Mouse (Mus musculus) embryonic facial prominence, embryonic 12.5 days (tissue): Measurements from ENCODE around the gene Cadps. TPM values are rescaled to one million over a fixed set of nuclear protein-coding genes. Genes with fewer than 3 reads are reported as not detected.
A peak's percentile ranks its signal among the peaks of the same experiment; 100 is the strongest.

Source experiments
- ATAC-seq: fragments of 200-750 bp; cut with Nextera tagmentation; 2 replicates; pipeline ENCODE4 v1.8.0; 2017; ENCODE audit not compliant: insufficient number of reproducible peaks, insufficient read depth, low FRiP score, low TSS enrichment
- H3K27ac ChIP-seq: fragments of 300-500 bp; sonication (generic); 2 replicates; pipeline ENCODE4 v1.5.1; 2016; ENCODE audit warnings: mild to moderate bottlenecking
- H3K27me3 ChIP-seq: fragments of 300-500 bp; sonication (generic); 2 replicates; pipeline ENCODE4 v1.6.1; 2016; ENCODE audit warnings: mild to moderate bottlenecking, moderate library complexity
- H3K36me3 ChIP-seq: fragments of 300-500 bp; sonication (generic); 2 replicates; pipeline ENCODE4 v1.6.1; 2016; ENCODE audit warnings: mild to moderate bottlenecking
- H3K4me1 ChIP-seq: fragments of 300-500 bp; sonication (generic); 2 replicates; pipeline ENCODE4 v1.6.1; 2016
- H3K4me2 ChIP-seq: fragments of 300-500 bp; sonication (generic); replicated peaks from 2 replicates; pipeline ENCODE4 v1.6.1; 2016; ENCODE audit warnings: mild to moderate bottlenecking, moderate library complexity
- H3K4me3 ChIP-seq: fragments of 300-500 bp; sonication (generic); 2 replicates; pipeline ENCODE4 v1.5.1; 2016; ENCODE audit warnings: mild to moderate bottlenecking
- H3K9ac ChIP-seq: fragments of 300-500 bp; sonication (generic); 2 replicates; pipeline ENCODE4 v1.6.1; 2016; ENCODE audit warnings: mild to moderate bottlenecking, moderate library complexity
- H3K9me3 ChIP-seq: fragments of 300-500 bp; sonication (generic); 2 replicates; pipeline ENCODE4 v1.6.1; 2016; ENCODE audit warnings: mild to moderate bottlenecking, moderate library complexity
- WGBS: fragments of 180-500 bp; shearing (Covaris S2); methylation state at CpG from one replicate; pipeline ENCODE4 v1.1.7; 2016; 5-methylcytosine and 5-hydroxymethylcytosine counted together
- polyA plus RNA-seq: library from polyadenylated mRNA; unstranded; fragments of >200 nt; fragmentation: Nextera tagmentation; extraction: Ambion mirVana; gene quantifications from 2 replicates; pipeline ENCODE4 v1.2.1, GENCODE M21; 2016

The Cadps gene
- polyA plus RNA-seq, 1 experiment from 2014 or later: 2.5 TPM

- Histone ChIP-seq H3K4me3 (no peak overlapping the region), H3K27ac (no peak overlapping the region), H3K4me2 (no peak overlapping the region), H3K4me1 (no peaks in the 10 kb centered on the region), H3K36me3 (no peaks in the 10 kb centered on the region), H3K27me3 (no peaks in the 10 kb centered on the region), H3K9ac (no peak overlapping the region), H3K9me3 (no peaks in the 10 kb centered on the region)
- no peak for ATAC-seq
- 34% methylated on average over 3 of the region's 3 CpGs for WGBS
Measured at GRCm38 (mm10) chr14:12404052-12404451, 418.8 kb downstream of the Cadps start.

GRCm38 (mm10) chr14:12400116-12400515, 422.8 kb downstream of the Cadps start:
- Histone ChIP-seq H3K27ac (no peak overlapping the region), H3K27me3 (no peaks in the 10 kb centered on the region; the same call in 1 of the 2 replicates), H3K36me3 (no peaks in the 10 kb centered on the region), H3K4me3 (no peak overlapping the region), H3K4me2 (no peak overlapping the region), H3K4me1 (no peaks in the 10 kb centered on the region), H3K9ac (no peak overlapping the region), H3K9me3 (no peaks in the 10 kb centered on the region)
- WGBS: 92% methylated on average over 5 of the region's 5 CpGs
- no peak for ATAC-seq

- Histone ChIP-seq H3K9ac (no peak overlapping the region), H3K9me3 (no peaks in the 10 kb centered on the region), H3K36me3 (no peaks in the 10 kb centered on the region), H3K27ac (no peak overlapping the region), H3K4me3 (no peak overlapping the region), H3K27me3 (no peaks in the 10 kb centered on the region; the same call in 1 of the 2 replicates), H3K4me2 (no peak overlapping the region), H3K4me1 (peaks cover 11% of the 10 kb centered on the region; the same call in 1 of the 2 replicates)
- ATAC-seq: no peak
- WGBS: 69% methylated on average over 3 of the region's 3 CpGs
Measured at GRCm38 (mm10) chr14:12397561-12397960, 425.3 kb downstream of the Cadps start.

GRCm38 (mm10) chr14:12394318-12394717, 428.6 kb downstream of the Cadps start:
- Histone ChIP-seq H3K9me3 (no peaks in the 10 kb centered on the region), H3K36me3 (no peaks in the 10 kb centered on the region), H3K4me2 (no peak overlapping the region), H3K27ac (no peak overlapping the region), H3K27me3 (peaks cover 5% of the 10 kb centered on the region; the same call in 1 of the 2 replicates), H3K9ac (no peak overlapping the region), H3K4me3 (no peak overlapping the region), H3K4me1 (peaks cover 18% of the 10 kb centered on the region; the same call in 1 of the 2 replicates)
- WGBS: 55% methylated on average over 2 of the region's 2 CpGs
- ATAC-seq: no peak

- no peak overlapping the region for H3K9ac ChIP-seq
- 33% methylated on average over 12 of the region's 12 CpGs for WGBS
- ATAC-seq: 0 out of 2 replicates have a peak, but pooled peaks have one; percentile 52
- no peaks in the 10 kb centered on the region for H3K36me3 ChIP-seq
- H3K27me3 ChIP-seq: peaks cover 6% of the 10 kb centered on the region
- no peak overlapping the region for H3K27ac ChIP-seq
- H3K9me3 ChIP-seq: no peaks in the 10 kb centered on the region
- H3K4me3 ChIP-seq: no peak overlapping the region
- peaks cover 23% of the 10 kb centered on the region for H3K4me1 ChIP-seq
- H3K4me2 ChIP-seq: no peak overlapping the region
Measured at GRCm38 (mm10) chr14:12393271-12393861, 429.5 kb downstream of the Cadps start.

- ATAC-seq: peak; percentile 60; the same call in 1 of the 2 replicates
Measured at GRCm38 (mm10) chr14:12391167-12391566, 431.7 kb downstream of the Cadps start.

GRCm38 (mm10) chr14:12388806-12389436, 434.0 kb downstream of the Cadps start:
- H3K9me3 ChIP-seq: no peaks in the 10 kb centered on the region
- peaks cover 13% of the 10 kb centered on the region; the same call in 1 of the 2 replicates for H3K27me3 ChIP-seq
- peaks cover 23% of the 10 kb centered on the region for H3K4me1 ChIP-seq
- 12% methylated on average over 14 of the region's 14 CpGs for WGBS
- H3K4me3 ChIP-seq: no peak overlapping the region
- H3K36me3 ChIP-seq: no peaks in the 10 kb centered on the region
- ATAC-seq: no peak
- H3K4me2 ChIP-seq: no peak overlapping the region
- no peak overlapping the region for H3K9ac ChIP-seq
- no peak overlapping the region for H3K27ac ChIP-seq

More at GRCm38 (mm10) chr14:12391167-12391566, 431.7 kb downstream of the Cadps start:
- Histone ChIP-seq H3K4me2 (no peak overlapping the region), H3K4me1 (peaks cover 23% of the 10 kb centered on the region), H3K4me3 (no peak overlapping the region), H3K27ac (no peak overlapping the region), H3K27me3 (peaks cover 13% of the 10 kb centered on the region; the same call in 1 of the 2 replicates), H3K36me3 (no peaks in the 10 kb centered on the region), H3K9me3 (no peaks in the 10 kb centered on the region), H3K9ac (no peak overlapping the region)
- 61% methylated on average over 7 of the region's 7 CpGs for WGBS

- no peaks in the 10 kb centered on the region for H3K36me3 ChIP-seq
- no peak for ATAC-seq
- H3K4me3 ChIP-seq: no peak overlapping the region
- peaks cover 19% of the 10 kb centered on the region for H3K4me1 ChIP-seq
- WGBS: 17% methylated on average over 4 of the region's 4 CpGs
- H3K9me3 ChIP-seq: no peaks in the 10 kb centered on the region
- no peak overlapping the region for H3K9ac ChIP-seq
- no peak overlapping the region for H3K4me2 ChIP-seq
- peaks cover 13% of the 10 kb centered on the region; the same call in 1 of the 2 replicates for H3K27me3 ChIP-seq
- no peak overlapping the region for H3K27ac ChIP-seq
Measured at GRCm38 (mm10) chr14:12388192-12388795, 434.6 kb downstream of the Cadps start.

GRCm38 (mm10) chr14:12387176-12387575, 435.7 kb downstream of the Cadps start:
- no peak for ATAC-seq
- Histone ChIP-seq H3K4me3 (no peak overlapping the region), H3K9me3 (no peaks in the 10 kb centered on the region), H3K27ac (no peak overlapping the region), H3K36me3 (no peaks in the 10 kb centered on the region), H3K27me3 (peaks cover 13% of the 10 kb centered on the region; the same call in 1 of the 2 replicates), H3K4me1 (peaks cover 8% of the 10 kb centered on the region), H3K9ac (no peak overlapping the region), H3K4me2 (no peak overlapping the region)
- 56% methylated on average over 6 of the region's 6 CpGs for WGBS

GRCm38 (mm10) chr14:12377883-12378282, 445.0 kb downstream of the Cadps start:
- peaks cover 8% of the 10 kb centered on the region; the same call in 1 of the 2 replicates for H3K27me3 ChIP-seq
- no peaks in the 10 kb centered on the region for H3K9me3 ChIP-seq
- no peak overlapping the region for H3K9ac ChIP-seq
- no peak overlapping the region for H3K4me2 ChIP-seq
- H3K4me3 ChIP-seq: no peak overlapping the region
- H3K36me3 ChIP-seq: no peaks in the 10 kb centered on the region
- no peaks in the 10 kb centered on the region for H3K4me1 ChIP-seq
- 14% methylated on average over 9 of the region's 9 CpGs for WGBS
- no peak overlapping the region for H3K27ac ChIP-seq
- no peak for ATAC-seq

GRCm38 (mm10) chr14:12377289-12377688, 445.6 kb downstream of the Cadps start:
- Histone ChIP-seq H3K36me3 (no peaks in the 10 kb centered on the region), H3K27ac (no peak overlapping the region), H3K27me3 (peaks cover 8% of the 10 kb centered on the region; the same call in 1 of the 2 replicates), H3K9ac (no peak overlapping the region), H3K4me2 (no peak overlapping the region), H3K4me1 (no peaks in the 10 kb centered on the region), H3K9me3 (no peaks in the 10 kb centered on the region), H3K4me3 (no peak overlapping the region)
- ATAC-seq: no peak
- WGBS: 90% methylated on average over 2 of the region's 2 CpGs

- no peak overlapping the region for H3K4me3 ChIP-seq
- H3K4me1 ChIP-seq: no peaks in the 10 kb centered on the region
- no peak overlapping the region for H3K9ac ChIP-seq
- no peaks in the 10 kb centered on the region for H3K36me3 ChIP-seq
- no peaks in the 10 kb centered on the region for H3K9me3 ChIP-seq
- H3K4me2 ChIP-seq: no peak overlapping the region
- 60% methylated on average over 2 of the region's 2 CpGs for WGBS
- ATAC-seq: no peak
- H3K27me3 ChIP-seq: peaks cover 8% of the 10 kb centered on the region; the same call in 1 of the 2 replicates
- no peak overlapping the region for H3K27ac ChIP-seq
Measured at GRCm38 (mm10) chr14:12375451-12375850, 447.4 kb downstream of the Cadps start.
